Mouse (Mus musculus): ENCODE data around the gene Wdr73.
"Not testable (repeated sequence)": the region's sequence is repeated elsewhere in the genome, so short reads cannot be mapped to it uniquely, and the experiment has no call there.

Wdr73 gene

DNA sequence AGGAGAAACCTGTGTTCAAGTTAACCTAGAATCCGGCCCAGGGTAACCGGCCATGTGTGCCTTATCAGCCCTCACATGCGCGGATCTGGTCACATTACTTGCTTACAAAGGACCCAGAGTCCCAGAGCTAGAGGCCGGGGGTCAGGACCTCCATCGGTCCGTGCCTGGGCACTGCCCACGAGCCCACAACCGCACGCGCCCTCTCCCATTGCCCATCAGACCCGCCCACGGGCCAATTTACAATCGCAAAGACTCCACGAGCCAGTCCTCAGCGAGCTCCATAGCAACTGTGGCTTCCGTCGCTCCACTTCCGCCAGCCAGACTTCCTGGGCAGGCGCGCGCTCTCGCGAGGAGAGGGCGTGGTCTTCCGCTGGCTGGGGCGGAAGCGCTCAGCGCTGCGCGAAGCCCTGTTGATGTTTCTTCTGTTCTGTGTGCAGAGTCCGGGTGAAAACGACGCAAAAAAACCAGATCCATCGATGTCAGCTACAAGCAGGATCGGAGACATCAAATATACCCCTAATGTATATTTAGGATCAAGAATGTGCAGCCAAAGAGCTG is at the start of gene Wdr73:
TSS of gene Wdr73 (minus strand) at position 326 of the 558 bp plus-strand sequence.
- peak; percentile 93 to 96 for DNase-seq (ENCODE audit: inconsistent age in 2 of 2, low spot score in 1 of 2)

DNA sequence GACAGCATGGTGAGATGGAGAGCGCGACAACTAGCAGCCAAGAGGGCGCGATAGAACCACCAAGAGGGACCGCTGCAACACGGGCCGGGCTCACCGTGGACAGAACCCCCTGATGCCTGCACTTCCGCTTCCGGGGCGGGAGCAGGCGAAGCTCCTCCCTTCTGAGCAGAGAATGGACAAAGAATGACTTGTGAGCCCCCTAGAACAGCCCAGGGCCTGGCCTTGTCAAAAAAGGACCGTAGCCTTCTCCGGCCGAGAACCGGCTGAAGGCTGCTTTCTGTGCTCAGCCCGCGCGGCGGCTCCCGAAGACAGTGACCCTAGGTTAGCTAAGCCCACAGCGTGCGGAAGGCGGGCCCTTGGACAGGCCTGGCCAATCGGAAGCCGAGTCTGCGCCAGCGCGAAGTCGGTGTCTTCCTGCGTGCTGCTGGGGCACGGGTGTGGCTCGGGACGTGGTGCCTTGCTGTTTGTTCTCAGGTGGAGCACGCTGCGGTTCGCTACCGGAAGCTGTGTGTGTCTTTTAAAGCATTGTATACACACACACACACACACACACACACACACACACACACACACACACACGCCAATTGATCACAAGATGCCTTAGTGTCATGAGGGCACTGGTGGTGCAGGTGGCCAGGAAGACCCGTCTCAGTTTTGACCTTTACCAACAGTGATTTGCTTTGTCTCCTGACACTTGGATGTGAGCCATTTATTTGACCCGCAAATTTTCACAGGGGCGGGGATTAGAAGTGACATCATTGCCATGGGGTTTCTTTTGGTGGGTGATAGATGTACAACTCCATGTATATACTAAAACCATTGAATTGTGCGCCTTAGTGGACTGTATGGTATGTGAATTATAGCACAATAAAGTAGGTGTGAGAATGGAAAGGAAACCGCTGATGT is 46.6 kb upstream of the Wdr73 start, which contains the start of gene Sec11a:
TSS of gene Sec11a (minus strand) at position 336 of the 906 bp plus-strand sequence.
- peak; percentile 95 to 99 for DNase-seq (ENCODE audit: inconsistent age in 2 of 2, low spot score in 1 of 2)

DNA sequence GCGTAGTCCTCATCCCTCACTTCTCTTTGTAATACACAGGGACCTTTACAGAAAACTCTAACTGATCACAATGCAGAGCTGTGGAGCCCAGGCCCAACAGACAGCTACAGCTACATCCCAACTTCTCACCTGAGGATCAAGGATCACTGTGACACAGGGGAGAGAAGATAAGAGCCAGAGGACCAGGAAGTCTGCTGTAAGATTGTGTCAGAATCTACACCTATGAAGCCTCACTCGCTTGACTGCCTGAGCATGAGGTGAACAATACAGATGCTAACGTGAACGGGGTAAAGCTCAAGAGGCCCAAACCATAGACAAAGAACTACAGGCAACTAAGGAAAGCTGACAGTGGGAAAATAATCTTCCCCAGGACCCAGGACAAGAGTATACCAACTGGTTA is 38.7 kb upstream of the Wdr73 start:
- DNase-seq (ENCODE audit: inconsistent age in 2 of 2, low spot score in 1 of 2): no peak

DNA sequence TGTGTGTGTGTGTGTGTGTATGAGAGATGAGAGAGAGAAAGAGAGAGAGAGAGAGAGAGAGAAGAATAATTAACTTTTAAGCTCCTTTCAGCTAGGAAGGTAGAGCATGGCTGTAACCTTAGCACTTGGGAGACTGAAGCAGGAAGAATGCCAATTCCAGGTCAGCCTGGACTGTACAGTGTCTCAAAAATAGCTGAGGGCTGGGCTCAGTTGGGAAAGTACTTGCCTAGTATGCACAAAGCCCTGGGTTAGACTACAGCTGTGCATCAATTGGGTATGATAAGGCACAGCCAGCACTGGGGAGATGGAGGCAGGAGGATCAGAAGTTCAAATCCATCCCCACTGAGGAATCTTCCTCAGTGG is 36.2 kb upstream of the Wdr73 start:
- DNase-seq (ENCODE audit: inconsistent age in 2 of 2, low spot score in 1 of 2): not testable (repeated sequence)

DNA sequence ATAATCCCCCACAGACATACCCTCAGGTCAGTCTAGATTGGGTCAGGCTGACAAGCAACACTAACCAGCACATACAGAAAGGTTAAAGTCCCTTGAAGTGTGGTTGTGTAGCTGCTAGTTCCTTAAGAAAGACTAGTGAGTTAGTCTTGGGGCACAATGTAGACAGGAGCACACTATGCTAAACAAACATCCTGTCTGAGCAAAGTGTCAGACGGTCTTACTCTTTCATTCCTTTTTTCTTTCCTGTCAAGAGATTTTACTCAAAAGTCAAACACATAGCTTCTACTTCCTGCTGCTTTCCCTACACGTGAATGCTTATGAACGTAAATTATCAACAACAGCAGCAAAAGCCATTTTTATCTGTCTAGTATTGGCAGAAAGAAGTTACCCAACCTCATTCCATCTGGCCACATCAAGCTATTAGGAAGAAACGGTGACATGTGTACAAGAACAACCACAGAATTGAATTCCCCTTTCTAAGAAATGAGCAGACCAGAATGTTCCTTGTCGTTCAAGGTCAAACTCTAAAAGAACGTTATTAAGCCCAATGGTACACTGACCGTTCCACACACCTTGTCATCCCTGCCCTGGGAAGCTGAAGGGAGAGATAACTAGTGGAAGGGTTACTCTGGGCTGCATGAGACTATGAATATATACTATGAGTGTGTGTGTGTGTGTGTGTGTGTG is 35.7 kb upstream of the Wdr73 start:
- peak in 1 of 2 experiments; percentile 22 for DNase-seq (ENCODE audit: inconsistent age in 2 of 2, low spot score in 1 of 2)

DNA sequence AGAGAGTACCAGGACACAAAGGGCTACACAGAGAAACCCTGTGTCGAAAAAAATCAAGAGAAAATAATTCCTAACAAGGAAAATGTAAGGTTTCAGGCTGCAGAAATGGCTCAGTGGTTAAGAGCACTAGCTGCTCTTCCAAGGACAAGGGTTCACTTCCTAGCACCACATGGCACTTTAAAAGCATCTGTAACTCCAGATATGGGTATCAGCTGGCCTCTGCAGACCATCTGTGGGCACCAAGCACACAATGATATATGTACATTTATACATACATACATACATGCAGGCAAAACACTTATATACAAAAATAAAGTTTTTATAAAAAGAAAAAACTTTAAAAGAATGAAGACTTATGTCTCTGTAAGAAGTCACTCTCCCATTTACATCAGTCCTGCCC is 34.8 kb upstream of the Wdr73 start:
- no peak for DNase-seq (ENCODE audit: inconsistent age in 2 of 2, low spot score in 1 of 2)

DNA sequence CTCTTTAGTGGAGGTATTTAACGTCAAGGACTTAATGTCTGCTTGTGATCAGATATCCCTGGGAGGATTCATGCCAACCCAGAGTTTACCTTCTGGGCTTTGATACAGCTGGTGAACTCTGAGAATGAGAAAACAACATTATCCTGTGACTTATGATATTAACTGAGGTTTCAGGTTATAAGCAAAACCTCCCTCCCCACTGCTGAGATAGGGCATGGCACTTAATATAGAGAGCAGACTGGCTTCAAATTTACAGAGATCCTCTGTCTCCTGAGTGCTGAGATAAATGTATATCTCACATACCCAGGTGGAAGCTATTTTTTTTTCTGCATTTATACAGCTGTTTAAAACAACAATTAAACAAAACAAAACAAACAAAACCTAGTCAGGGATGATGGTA is 31.7 kb upstream of the Wdr73 start:
- DNase-seq (ENCODE audit: inconsistent age in 2 of 2, low spot score in 1 of 2): no peak

DNA sequence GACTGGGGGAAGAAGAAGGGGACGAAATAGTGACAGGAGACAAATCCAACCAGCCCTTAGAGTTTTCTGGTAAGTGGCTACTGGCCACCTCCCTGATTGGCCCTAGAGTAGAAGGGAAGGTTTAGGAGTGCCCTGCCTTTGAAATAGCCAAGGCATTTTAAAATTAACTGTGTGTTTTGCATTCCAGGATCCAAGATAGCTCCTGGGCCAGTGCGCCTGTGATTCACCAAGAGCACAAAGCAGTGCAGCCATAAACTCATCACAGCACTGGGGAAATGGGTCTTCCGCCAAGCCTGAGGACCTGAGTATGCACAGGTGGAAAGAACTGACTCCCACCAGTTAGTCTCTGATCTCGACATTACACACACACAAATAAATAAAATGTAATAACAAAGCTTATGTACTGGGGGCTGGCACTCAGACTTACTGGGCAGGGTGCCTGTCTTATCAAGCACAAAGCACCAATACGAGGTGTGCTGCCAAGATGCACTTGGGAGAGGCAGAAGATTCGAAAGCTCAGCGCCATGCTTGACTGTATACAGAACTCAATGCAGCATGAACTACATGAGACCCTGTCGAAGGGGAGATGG is 30.6 kb upstream of the Wdr73 start:
- no peak for DNase-seq (ENCODE audit: inconsistent age in 2 of 2, low spot score in 1 of 2)

DNA sequence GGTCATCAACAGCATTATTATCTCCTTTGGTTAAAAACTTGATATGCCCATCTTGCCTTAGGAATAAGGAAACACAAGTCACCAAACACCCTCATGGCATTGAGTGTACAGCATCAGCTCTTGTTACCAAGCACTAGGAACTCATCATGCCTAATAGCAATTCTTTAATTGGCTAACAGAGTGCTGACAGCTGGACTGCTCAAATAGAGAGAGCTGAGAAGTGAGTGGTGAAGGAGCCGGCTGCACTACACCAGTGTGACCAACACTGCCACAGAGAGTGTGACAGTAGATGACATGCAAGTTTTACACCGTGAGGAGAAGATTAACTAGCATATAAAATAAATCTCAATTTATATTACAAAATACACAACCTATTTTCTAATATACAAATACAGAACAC is 22.1 kb upstream of the Wdr73 start:
- DNase-seq (ENCODE audit: inconsistent age in 2 of 2, low spot score in 1 of 2): no peak

DNA sequence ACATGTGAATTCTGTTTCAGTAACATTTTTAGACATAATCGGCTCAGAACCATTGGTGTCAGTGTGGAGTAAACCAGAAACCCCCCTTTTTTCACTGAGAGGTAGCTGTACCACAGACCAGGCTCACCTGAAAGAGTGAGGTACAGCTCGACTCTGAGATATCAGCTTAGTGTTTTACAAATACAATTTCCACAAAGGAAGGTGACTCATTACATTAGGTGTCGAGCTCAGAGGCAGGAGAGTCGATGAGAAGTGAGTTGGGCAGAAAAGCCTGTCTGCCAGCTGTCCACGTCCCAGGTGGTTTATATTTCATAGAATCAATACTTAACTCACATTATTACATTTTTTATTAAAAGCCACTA is 18.6 kb upstream of the Wdr73 start:
- DNase-seq (ENCODE audit: inconsistent age in 2 of 2, low spot score in 1 of 2): no peak

DNA sequence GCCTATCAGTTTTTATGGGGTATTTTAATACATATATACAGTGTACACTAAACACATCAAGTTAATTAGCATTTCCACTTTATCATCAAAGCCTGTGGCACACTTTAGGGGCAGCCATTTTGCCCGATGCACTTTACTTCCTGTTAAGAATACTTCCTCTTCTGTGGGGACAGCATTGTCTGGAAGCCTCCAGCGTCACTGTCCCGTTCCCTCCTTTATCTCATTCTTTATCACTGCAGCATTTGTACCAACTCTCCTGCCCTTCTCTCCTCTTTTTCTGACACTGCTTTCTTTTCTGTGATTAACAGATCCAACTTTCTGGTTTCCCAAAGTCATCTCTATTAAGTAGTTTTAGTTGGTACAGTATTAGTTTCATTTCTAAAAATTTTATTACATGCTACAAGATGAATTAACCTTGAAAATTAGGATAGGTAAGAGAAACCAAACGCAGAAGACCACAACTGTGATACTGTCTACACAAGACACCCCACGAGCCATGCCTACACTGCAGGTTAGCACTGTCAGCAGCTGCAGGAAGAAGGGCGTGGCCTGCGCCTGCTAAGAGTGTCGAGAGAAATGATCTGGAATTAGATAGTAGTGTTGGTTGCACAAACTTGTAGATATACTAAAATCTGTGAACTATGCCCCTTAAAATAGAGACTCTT is 18.0 kb upstream of the Wdr73 start:
- DNase-seq (ENCODE audit: inconsistent age in 2 of 2, low spot score in 1 of 2): no peak

DNA sequence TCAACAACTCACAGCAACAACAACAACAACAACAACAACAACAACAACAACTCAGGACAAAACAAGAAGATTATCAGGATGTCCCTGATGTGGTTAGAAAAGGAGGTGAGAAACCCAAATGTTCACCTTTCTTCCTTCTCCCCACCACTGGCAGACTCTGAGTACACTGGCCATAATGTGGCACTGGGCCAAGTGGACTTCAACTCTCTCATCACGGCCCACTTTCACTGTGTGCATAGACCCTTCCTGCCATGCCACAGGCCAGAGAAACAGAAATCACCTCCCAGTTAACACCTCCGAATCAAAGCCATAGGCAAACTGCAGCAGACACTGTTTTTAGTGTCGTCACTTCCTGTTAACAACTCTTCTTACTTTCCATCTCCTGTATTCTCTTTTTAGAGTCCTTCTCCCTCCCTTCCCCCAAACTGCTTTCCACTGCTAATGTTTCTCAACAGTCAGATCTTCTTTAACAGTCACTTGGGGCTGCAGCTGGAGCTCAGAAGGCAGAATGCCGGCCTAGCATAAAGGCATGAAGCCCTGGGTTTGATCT is 16.9 kb upstream of the Wdr73 start:
- DNase-seq (ENCODE audit: inconsistent age in 2 of 2, low spot score in 1 of 2): no peak

DNA sequence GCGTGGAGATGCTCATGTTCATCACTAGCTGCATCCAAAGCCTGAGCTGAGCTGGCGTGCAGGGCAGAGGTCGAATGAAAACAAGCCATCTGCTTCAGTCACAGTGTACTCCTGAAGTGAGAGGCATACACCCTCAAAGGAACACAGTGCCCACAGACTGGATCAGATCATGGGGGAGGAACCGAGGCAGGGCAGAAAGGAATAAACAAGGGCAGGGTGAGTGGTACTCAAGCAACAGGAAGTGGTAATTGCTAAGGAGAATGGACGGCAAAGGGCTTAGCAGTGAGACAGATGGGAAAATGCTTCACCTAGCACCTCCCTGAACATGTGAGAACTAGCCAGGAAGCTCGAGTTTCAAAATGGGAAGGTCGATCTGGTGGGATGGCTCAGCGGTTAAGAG is 11.4 kb upstream of the Wdr73 start:
- no peak for DNase-seq (ENCODE audit: inconsistent age in 2 of 2, low spot score in 1 of 2)

DNA sequence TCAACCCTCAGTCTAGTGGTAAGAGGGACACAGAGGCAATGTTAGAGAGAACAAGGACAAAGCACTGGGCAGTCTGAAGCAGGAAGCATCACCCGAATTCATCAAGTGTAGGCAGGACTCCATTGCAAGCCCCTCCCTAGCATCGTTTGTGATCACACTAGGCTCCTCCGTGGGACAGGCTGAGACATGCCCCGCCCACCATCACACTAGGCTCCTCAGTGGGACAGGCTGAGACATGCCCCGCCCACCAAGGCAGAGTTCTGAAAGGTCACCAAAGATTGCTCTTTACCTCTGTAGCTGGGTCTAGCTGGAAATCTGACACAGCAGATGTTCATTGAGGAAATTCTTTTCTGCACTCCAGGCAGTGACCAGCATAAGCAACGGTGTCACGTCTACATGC is 10.0 kb upstream of the Wdr73 start:
- no peak for DNase-seq (ENCODE audit: inconsistent age in 2 of 2, low spot score in 1 of 2)

DNA sequence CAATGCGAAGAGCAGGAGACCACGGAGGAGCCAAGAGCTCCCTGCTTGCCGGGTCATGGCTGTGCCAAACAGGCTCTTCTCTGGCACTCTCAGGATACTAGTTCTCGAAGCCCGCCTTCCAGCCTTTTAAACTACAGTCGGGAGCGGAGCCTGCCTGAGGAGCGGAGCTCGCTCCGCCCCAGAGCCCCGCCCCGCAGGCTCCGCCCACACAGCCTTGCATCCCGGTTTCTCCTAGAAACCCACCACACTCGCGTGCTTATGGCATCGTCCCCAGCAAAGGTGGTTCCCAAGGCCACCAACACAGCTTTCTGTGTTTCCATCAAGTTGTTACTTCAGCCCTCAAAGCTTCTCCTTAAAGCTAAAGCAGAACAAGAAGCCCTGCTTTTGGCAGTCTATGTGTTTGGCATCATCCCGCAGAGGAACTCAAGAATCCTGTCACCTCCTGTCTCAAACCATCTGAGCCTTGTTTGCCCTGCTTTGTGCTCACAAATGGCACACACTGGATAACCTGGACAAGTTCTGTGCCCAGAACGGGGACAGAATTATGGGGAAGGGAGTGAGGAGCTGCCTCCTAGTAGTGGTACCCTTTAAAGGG is 3.9 kb upstream of the Wdr73 start, which contains the start of gene Nmb:
TSS of gene Nmb (minus strand) at position 156 of the 595 bp plus-strand sequence.
- DNase-seq (ENCODE audit: inconsistent age in 2 of 2, low spot score in 1 of 2): peak; percentile 76 to 89

DNA sequence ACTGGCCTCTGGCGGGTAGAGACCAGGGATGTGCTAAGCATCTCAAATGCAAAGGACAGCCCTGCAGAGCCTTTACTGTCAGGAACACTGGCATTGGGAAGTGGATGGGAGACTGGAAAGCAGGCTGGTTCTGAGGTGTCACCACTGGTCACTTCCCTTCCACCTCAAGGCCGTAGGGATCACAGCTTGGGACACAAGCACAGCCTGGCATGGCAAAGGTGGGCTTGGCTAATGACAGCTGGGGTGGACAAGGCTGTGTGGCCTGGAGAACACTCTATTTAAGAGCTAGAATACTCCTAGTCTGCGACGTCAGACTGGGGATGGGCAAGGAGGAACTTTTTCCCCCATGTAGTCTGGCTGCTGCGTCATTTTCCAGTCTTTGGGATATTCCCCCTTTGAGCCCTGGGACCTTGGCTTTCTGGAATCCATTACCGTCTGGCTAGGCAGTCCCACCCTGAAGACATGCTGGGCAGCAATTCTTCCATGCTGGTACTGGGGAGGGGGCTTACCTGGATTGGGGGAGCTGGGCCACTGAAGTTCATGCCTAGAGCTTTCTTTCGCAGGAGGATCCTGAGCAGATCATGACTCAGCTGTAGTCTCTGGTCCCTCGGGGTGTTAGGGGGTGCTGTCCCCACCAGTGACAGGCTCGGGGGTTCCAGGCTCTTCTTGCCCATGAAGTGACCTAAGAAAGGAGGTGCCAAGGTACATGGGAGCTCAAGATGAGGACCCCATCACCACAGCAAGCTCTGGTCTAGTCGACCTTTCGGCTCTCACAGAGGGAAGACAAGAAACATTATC is 2.8 kb upstream of the Wdr73 start:
- no peak for DNase-seq (ENCODE audit: inconsistent age in 2 of 2, low spot score in 1 of 2)

DNA sequence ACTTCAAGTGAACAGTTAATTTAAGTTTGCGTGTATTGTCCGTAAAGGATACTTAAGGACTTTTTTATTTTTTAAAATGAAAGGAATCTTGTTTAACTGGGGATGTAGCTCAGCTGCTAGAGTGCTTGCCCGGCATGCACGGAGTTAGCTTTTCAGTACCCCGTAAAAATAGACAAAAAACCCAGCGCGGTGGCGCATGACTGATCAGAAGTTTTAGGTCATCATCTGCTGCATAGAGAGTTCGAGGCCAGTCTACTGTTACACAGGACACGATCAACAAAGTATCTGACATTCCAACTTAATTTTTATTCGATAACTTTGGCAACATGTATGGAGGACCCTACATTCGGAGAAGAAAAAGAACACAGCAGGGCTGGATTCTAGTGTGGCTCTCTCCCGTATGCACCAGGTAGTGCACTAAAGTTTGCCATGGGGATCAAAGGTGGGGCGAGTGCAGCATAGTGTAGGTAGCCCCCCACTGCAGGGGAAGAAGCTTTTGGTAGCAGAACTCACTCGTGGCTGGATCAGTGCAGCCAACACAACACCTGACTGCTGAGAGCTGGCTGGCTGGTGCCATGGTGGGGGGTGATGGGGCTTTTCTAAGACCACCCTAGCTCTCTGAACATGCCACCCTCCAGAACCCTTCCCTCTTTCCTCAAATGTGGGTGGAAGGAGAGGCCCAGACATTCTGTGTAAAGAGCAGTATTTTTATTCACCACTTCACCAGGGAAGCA is 639 bp upstream of the Wdr73 start:
- no peak for DNase-seq (ENCODE audit: inconsistent age in 2 of 2, low spot score in 1 of 2)

DNA sequence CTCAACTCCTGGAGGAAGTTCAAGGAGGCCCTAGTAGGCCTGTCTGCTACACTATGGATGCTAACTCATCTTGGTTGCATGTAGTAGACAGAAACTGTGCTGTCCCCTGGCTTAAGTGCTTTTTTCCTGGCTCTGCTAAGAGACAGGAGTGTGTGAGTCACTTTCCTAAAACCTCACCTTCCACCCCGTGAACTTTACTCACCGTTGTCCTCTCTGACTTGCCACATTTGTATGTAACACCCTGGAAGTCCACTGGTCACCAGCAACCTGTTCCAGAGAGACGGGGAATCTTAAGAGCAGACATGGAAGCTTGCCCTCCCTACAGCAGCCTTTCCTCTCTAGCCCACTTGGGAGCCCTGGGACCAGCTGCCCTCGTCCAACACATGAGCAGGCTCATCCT is 3.3 kb downstream of the Wdr73 start:
- DNase-seq (ENCODE audit: inconsistent age in 2 of 2, low spot score in 1 of 2): peak in 1 of 2 experiments; percentile 34

DNA sequence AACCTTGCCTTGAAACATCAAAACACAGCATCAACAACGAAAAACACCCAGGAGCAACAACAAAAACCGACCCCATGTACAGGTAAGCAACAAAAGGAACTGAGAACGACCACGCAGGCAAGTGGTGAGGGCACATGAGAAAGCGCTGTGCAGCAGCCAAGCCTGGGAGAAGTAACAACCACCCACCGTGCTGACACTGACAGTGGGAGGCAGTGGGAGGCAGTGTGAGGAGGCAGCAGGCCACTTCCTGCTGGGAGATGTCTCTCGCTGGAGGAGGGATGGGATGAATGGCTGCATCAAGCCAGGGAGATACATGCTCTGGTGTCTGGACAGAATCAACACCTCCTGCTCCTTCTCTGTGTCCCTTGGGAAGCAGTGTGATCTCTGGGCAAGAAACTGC is 3.9 kb downstream of the Wdr73 start:
- no peak for DNase-seq (ENCODE audit: inconsistent age in 2 of 2, low spot score in 1 of 2)

Measured in adrenal gland, adult (tissue).